Mouse (Mus musculus) MEL (cell line): ENCODE data around the gene Atxn3.

Experiments
- CHD1 ChIP-seq: IDR thresholded peaks from 2 replicates; pipeline ENCODE4 v1.6.1; 2012; ENCODE audit warnings: low read depth, mild to moderate bottlenecking, inconsistent platforms, low read length, improper control_type of control experiment
- CTCF ChIP-seq, 3 experiments: IDR thresholded peaks in 2 of 3; conservative IDR thresholded peaks in 1 of 3; 2 replicates each; pipeline ENCODE4 v1.5.1; 2011 to 2012; ENCODE audit warnings: low read length in 3 of 3, low read depth in 2 of 3, mild to moderate bottlenecking in 2 of 3, improper control_type of control experiment in 1 of 3, inconsistent platforms in 1 of 3, mixed read lengths in 1 of 3, moderate library complexity in 1 of 3; ENCODE audit not compliant: control insufficient read depth in 1 of 3, insufficient read depth in 1 of 3, poor library complexity in 1 of 3, severe bottlenecking in 1 of 3
- GATA1 ChIP-seq: IDR thresholded peaks from 2 replicates; pipeline ENCODE4 v1.6.1; 2011; ENCODE audit warnings: low read depth, low read length, improper control_type of control experiment
- HCFC1 ChIP-seq: IDR thresholded peaks from 2 replicates; pipeline ENCODE4 v1.6.1; 2012; ENCODE audit warnings: low read depth, mild to moderate bottlenecking, inconsistent platforms, low read length, improper control_type of control experiment, moderate library complexity
- MAX ChIP-seq: IDR thresholded peaks from 2 replicates; pipeline ENCODE4 v1.6.1; 2011; ENCODE audit warnings: low read length, improper control_type of control experiment
- MYC ChIP-seq: IDR thresholded peaks from 2 replicates; pipeline ENCODE4 v1.6.1; 2011; ENCODE audit warnings: low read depth, mild to moderate bottlenecking, low read length, improper control_type of control experiment, moderate library complexity
- NRF1 ChIP-seq: IDR thresholded peaks from 2 replicates; pipeline ENCODE4 v1.6.1; 2014; ENCODE audit warnings: low read depth, mild to moderate bottlenecking, inconsistent platforms, low read length, improper control_type of control experiment, moderate library complexity; ENCODE audit not compliant: poor library complexity, insufficient read depth, severe bottlenecking
- POLR2A ChIP-seq, 2 experiments: IDR thresholded peaks; 2 replicates each; pipeline ENCODE4 v1.6.1; 2011 to 2012; ENCODE audit warnings: low read length in 2 of 2, mild to moderate bottlenecking in 2 of 2, control low read depth in 1 of 2, improper control_type of control experiment in 1 of 2, low read depth in 1 of 2, moderate library complexity in 1 of 2; ENCODE audit not compliant: control insufficient read depth in 1 of 2, insufficient read depth in 1 of 2, poor library complexity in 1 of 2
- POLR2AphosphoS5 ChIP-seq: IDR thresholded peaks from 2 replicates; pipeline ENCODE4 v1.6.1; 2012; ENCODE audit warnings: low read depth, borderline replicate concordance, mild to moderate bottlenecking, inconsistent platforms, low read length, moderate library complexity, mixed read lengths
- RCOR1 ChIP-seq: IDR thresholded peaks from 2 replicates; pipeline ENCODE4 v1.6.1; 2012; ENCODE audit warnings: low read depth, mild to moderate bottlenecking, inconsistent platforms, low read length, improper control_type of control experiment
- SIN3A ChIP-seq: IDR thresholded peaks from 2 replicates; pipeline ENCODE4 v1.6.1; 2012; ENCODE audit warnings: low read length, improper control_type of control experiment, inconsistent platforms
- SMC3 ChIP-seq: IDR thresholded peaks from 2 replicates; pipeline ENCODE4 v1.6.1; 2011; ENCODE audit warnings: low read depth, low read length, improper control_type of control experiment
- ZKSCAN1 ChIP-seq: IDR thresholded peaks from 2 replicates; pipeline ENCODE4 v1.6.1; 2012; ENCODE audit warnings: low read depth, mild to moderate bottlenecking, inconsistent platforms, low read length, improper control_type of control experiment, moderate library complexity
- ZNF384 ChIP-seq: IDR thresholded peaks from 2 replicates; pipeline ENCODE4 v1.6.1; 2012; ENCODE audit warnings: low read depth, mild to moderate bottlenecking, inconsistent platforms, low read length, improper control_type of control experiment

DNA sequence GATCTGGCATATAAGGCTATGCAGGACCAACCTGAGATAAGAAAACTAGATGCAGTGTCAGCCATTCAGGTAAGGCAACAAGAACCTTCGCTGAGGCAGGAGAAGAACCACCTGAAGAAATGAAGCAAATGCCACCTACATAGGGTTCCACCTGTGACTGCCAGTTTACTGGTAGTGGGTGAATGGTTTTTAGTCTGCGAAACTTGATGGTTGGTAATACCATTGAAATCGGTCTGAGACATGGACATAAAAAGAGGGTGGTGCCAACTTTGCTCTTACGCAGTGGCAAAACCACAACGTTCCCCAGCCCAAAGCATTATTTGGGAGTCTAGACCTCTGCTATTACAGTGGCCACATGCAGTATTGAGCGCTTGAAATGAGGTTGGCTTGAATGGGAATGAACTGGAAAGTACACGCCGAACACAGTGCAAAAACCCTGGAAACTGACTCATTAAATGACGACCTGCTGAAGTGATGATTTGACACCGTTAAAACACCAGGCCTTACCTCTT, 19.4 kb upstream of the Atxn3 start:
- TF ChIP-seq POLR2A (IDR thresholded peaks at IDR 0.05; ENCODE audit: control insufficient read depth in 1 of 2, insufficient read depth in 1 of 2, low read depth in 1 of 2, low read length in 2 of 2, poor library complexity in 1 of 2) = no peak; a peak in 1 of 4 replicates
- TF ChIP-seq ZNF384 = no peak
- TF ChIP-seq CTCF (IDR thresholded peaks at IDR 0.05 in 2 of 3, conservative IDR thresholded peaks at IDR 0.05 in 1 of 3; ENCODE audit: control insufficient read depth in 1 of 3, insufficient read depth in 1 of 3, low read depth in 2 of 3, low read length in 3 of 3, poor library complexity in 1 of 3, severe bottlenecking in 1 of 3) = no peak
- no peak for TF ChIP-seq MAX
- TF ChIP-seq RCOR1 = no peak
- TF ChIP-seq NRF1 = no peak
- TF ChIP-seq CHD1 = no peak
- TF ChIP-seq GATA1 = no peak
- no peak for TF ChIP-seq MYC
- TF ChIP-seq SIN3A = 0 out of 2 replicates have a peak, but pooled peaks have one; percentile 7
- no peak for TF ChIP-seq POLR2AphosphoS5
- TF ChIP-seq ZKSCAN1 = no peak
- no peak for TF ChIP-seq HCFC1
- TF ChIP-seq SMC3 = no peak
